Mouse (Mus musculus) midbrain, embryonic 13.5 days (tissue): ENCODE measurements around the gene Il33. TPM values are rescaled to one million over a fixed set of nuclear protein-coding genes. Genes with fewer than 3 reads are reported as not detected.

ENCODE experiments used
- ATAC-seq: fragments of 200-750 bp; cut with Nextera tagmentation; 2 replicates; pipeline ENCODE4 v1.8.0; 2017; ENCODE audit warnings: mild to moderate bottlenecking, moderate TSS enrichment, moderate library complexity
- H3K27ac ChIP-seq: fragments of 300-500 bp; sonication (generic); 2 replicates; pipeline ENCODE4 v1.5.1; 2015; ENCODE audit warnings: inconsistent platforms, mild to moderate bottlenecking, moderate library complexity
- H3K27me3 ChIP-seq: fragments of 300-500 bp; sonication (generic); 2 replicates; pipeline ENCODE4 v1.6.1; 2015; ENCODE audit warnings: mild to moderate bottlenecking, inconsistent platforms
- H3K36me3 ChIP-seq: fragments of 300-500 bp; sonication (generic); 2 replicates; pipeline ENCODE4 v1.6.1; 2015; ENCODE audit warnings: mild to moderate bottlenecking, inconsistent platforms
- H3K4me1 ChIP-seq: fragments of 300-500 bp; sonication (generic); replicated peaks from 2 replicates; pipeline ENCODE4 v1.6.1; 2015; ENCODE audit warnings: inconsistent platforms
- H3K4me2 ChIP-seq: fragments of 300-500 bp; sonication (generic); replicated peaks from 2 replicates; pipeline ENCODE4 v1.6.1; 2015; ENCODE audit warnings: moderate library complexity, mild to moderate bottlenecking, inconsistent platforms
- H3K4me3 ChIP-seq: fragments of 300-500 bp; sonication (generic); replicated peaks from 2 replicates; pipeline ENCODE4 v1.5.1; 2015; ENCODE audit warnings: mild to moderate bottlenecking, inconsistent platforms
- H3K9ac ChIP-seq: fragments of 300-500 bp; sonication (generic); replicated peaks from 2 replicates; pipeline ENCODE4 v1.6.1; 2015; ENCODE audit warnings: mild to moderate bottlenecking, inconsistent platforms
- H3K9me3 ChIP-seq: fragments of 300-500 bp; sonication (generic); 2 replicates; pipeline ENCODE4 v1.6.1; 2016; ENCODE audit warnings: mild to moderate bottlenecking, inconsistent platforms
- WGBS: fragments of 180-500 bp; shearing (Covaris S2); methylation state at CpG from one replicate; pipeline ENCODE4 v1.1.7; 2015; 5-methylcytosine and 5-hydroxymethylcytosine counted together
- polyA plus RNA-seq: library from polyadenylated mRNA; unstranded; fragments of >200 nt; fragmentation: Nextera tagmentation; extraction: Ambion mirVana; gene quantifications from 2 replicates; pipeline ENCODE4 v1.2.1, GENCODE M21; 2015

Il33 gene
- polyA plus RNA-seq, 1 experiment from 2014 or later = 0.22 TPM

- H3K4me3 ChIP-seq = no peak overlapping the region
- no peaks in the 10 kb centered on the region for H3K27me3 ChIP-seq
- 54% methylated on average over 7 of the region's 7 CpGs for WGBS
- H3K9me3 ChIP-seq = peaks cover 7% of the 10 kb centered on the region; the same call in 1 of the 2 replicates
- H3K4me1 ChIP-seq = 0 out of 2 replicates have a peak, but pooled peaks cover 5% of the 10 kb centered on the region
- no peak overlapping the region for H3K27ac ChIP-seq
- H3K4me2 ChIP-seq = no peak overlapping the region
- no peak for ATAC-seq
- H3K9ac ChIP-seq = no peak overlapping the region
- no peaks in the 10 kb centered on the region for H3K36me3 ChIP-seq
Observed at GRCm38 (mm10) chr19:29895047-29895446, 29.9 kb upstream of the Il33 start.

- H3K27me3 ChIP-seq = no peaks in the 10 kb centered on the region
- H3K9ac ChIP-seq = no peak overlapping the region
- 98% methylated on average over 3 of the region's 3 CpGs for WGBS
- no peaks in the 10 kb centered on the region for H3K36me3 ChIP-seq
- H3K9me3 ChIP-seq = peaks cover 9% of the 10 kb centered on the region; the same call in 1 of the 2 replicates
- no peak overlapping the region for H3K27ac ChIP-seq
- 0 out of 2 replicates have a peak, but pooled peaks cover under 1% of the 10 kb centered on the region for H3K4me1 ChIP-seq
- no peak overlapping the region for H3K4me3 ChIP-seq
- H3K4me2 ChIP-seq = no peak overlapping the region
- no peak for ATAC-seq
Observed at GRCm38 (mm10) chr19:29900318-29900717, 24.6 kb upstream of the Il33 start.

GRCm38 (mm10) chr19:29902343-29903070 is 22.4 kb upstream of the Il33 start:
- no peaks in the 10 kb centered on the region for H3K4me1 ChIP-seq
- 75% methylated on average over 4 of the region's 4 CpGs for WGBS
- no peak for ATAC-seq
- H3K9ac ChIP-seq = no peak overlapping the region
- H3K27me3 ChIP-seq = no peaks in the 10 kb centered on the region
- H3K36me3 ChIP-seq = no peaks in the 10 kb centered on the region
- no peak overlapping the region for H3K4me3 ChIP-seq
- no peak overlapping the region for H3K27ac ChIP-seq
- H3K9me3 ChIP-seq = peaks cover 9% of the 10 kb centered on the region; the same call in 1 of the 2 replicates
- H3K4me2 ChIP-seq = no peak overlapping the region

GRCm38 (mm10) chr19:29905896-29906295 is 19.0 kb upstream of the Il33 start:
- ATAC-seq = no peak
- no peak overlapping the region for H3K9ac ChIP-seq

GRCm38 (mm10) chr19:29909166-29909565 is 15.7 kb upstream of the Il33 start:
- no peaks in the 10 kb centered on the region for H3K27me3 ChIP-seq
- no peak overlapping the region for H3K4me2 ChIP-seq
- no peaks in the 10 kb centered on the region for H3K4me1 ChIP-seq
- H3K27ac ChIP-seq = no peak overlapping the region
- ATAC-seq = no peak
- H3K4me3 ChIP-seq = no peak overlapping the region
- H3K9ac ChIP-seq = no peak overlapping the region
- H3K9me3 ChIP-seq = no peaks in the 10 kb centered on the region
- WGBS = 73% methylated on average over 1 of the region's 1 CpGs
- H3K36me3 ChIP-seq = no peaks in the 10 kb centered on the region

More at GRCm38 (mm10) chr19:29905896-29906295, 19.0 kb upstream of the Il33 start:
- Histone ChIP-seq H3K27me3 (no peaks in the 10 kb centered on the region), H3K4me2 (no peak overlapping the region), H3K27ac (no peak overlapping the region), H3K9me3 (no peaks in the 10 kb centered on the region), H3K36me3 (no peaks in the 10 kb centered on the region), H3K4me3 (no peak overlapping the region), H3K4me1 (no peaks in the 10 kb centered on the region)
- 67% methylated on average over 1 of the region's 1 CpGs for WGBS

GRCm38 (mm10) chr19:29911919-29912318 is 13.0 kb upstream of the Il33 start:
- Histone ChIP-seq H3K9ac (no peak overlapping the region), H3K9me3 (no peaks in the 10 kb centered on the region), H3K27ac (no peak overlapping the region), H3K4me3 (no peak overlapping the region), H3K4me2 (no peak overlapping the region), H3K36me3 (no peaks in the 10 kb centered on the region), H3K4me1 (no peaks in the 10 kb centered on the region), H3K27me3 (no peaks in the 10 kb centered on the region)
- no peak for ATAC-seq
- 89% methylated on average over 6 of the region's 6 CpGs for WGBS

- H3K27ac ChIP-seq = no peak overlapping the region
- H3K4me2 ChIP-seq = no peak overlapping the region
- no peaks in the 10 kb centered on the region for H3K27me3 ChIP-seq
- no peak for ATAC-seq
- H3K4me1 ChIP-seq = no peaks in the 10 kb centered on the region
- H3K9ac ChIP-seq = no peak overlapping the region
- no peaks in the 10 kb centered on the region for H3K9me3 ChIP-seq
- WGBS = 83% methylated on average over 5 of the region's 5 CpGs
- no peaks in the 10 kb centered on the region for H3K36me3 ChIP-seq
- no peak overlapping the region for H3K4me3 ChIP-seq
Observed at GRCm38 (mm10) chr19:29917421-29917820, 7.5 kb upstream of the Il33 start.

GRCm38 (mm10) chr19:29926101-29926755 is 1.3 kb downstream of the Il33 start:
- Histone ChIP-seq H3K27me3 (no peaks in the 10 kb centered on the region), H3K4me2 (no peak overlapping the region), H3K27ac (no peak overlapping the region), H3K36me3 (no peaks in the 10 kb centered on the region), H3K9me3 (no peaks in the 10 kb centered on the region), H3K9ac (no peak overlapping the region), H3K4me1 (no peaks in the 10 kb centered on the region), H3K4me3 (no peak overlapping the region)
- WGBS = 75% methylated on average over 12 of the region's 12 CpGs
- ATAC-seq = no peak

GRCm38 (mm10) chr19:29930296-29930695 is 5.4 kb downstream of the Il33 start:
- ATAC-seq = no peak
- 83% methylated on average over 5 of the region's 5 CpGs for WGBS
- H3K27me3 ChIP-seq = no peaks in the 10 kb centered on the region
- no peak overlapping the region for H3K9ac ChIP-seq
- no peaks in the 10 kb centered on the region for H3K9me3 ChIP-seq
- no peak overlapping the region for H3K4me3 ChIP-seq
- H3K27ac ChIP-seq = no peak overlapping the region
- no peaks in the 10 kb centered on the region for H3K36me3 ChIP-seq
- no peak overlapping the region for H3K4me2 ChIP-seq
- H3K4me1 ChIP-seq = no peaks in the 10 kb centered on the region

- H3K27ac ChIP-seq = no peak overlapping the region
- no peak for ATAC-seq
- H3K9ac ChIP-seq = no peak overlapping the region
- no peaks in the 10 kb centered on the region for H3K27me3 ChIP-seq
- H3K36me3 ChIP-seq = no peaks in the 10 kb centered on the region
- H3K4me1 ChIP-seq = no peaks in the 10 kb centered on the region
- H3K9me3 ChIP-seq = no peaks in the 10 kb centered on the region
- H3K4me3 ChIP-seq = no peak overlapping the region
- 66% methylated on average over 8 of the region's 8 CpGs for WGBS
- no peak overlapping the region for H3K4me2 ChIP-seq
Observed at GRCm38 (mm10) chr19:29937445-29937844, 12.5 kb downstream of the Il33 start.

- Histone ChIP-seq H3K9ac (no peak overlapping the region), H3K9me3 (no peaks in the 10 kb centered on the region), H3K4me1 (no peaks in the 10 kb centered on the region), H3K36me3 (no peaks in the 10 kb centered on the region), H3K4me3 (no peak overlapping the region), H3K4me2 (no peak overlapping the region), H3K27ac (no peak overlapping the region), H3K27me3 (no peaks in the 10 kb centered on the region)
- ATAC-seq = no peak
- 72% methylated on average over 6 of the region's 6 CpGs for WGBS
Observed at GRCm38 (mm10) chr19:29940239-29940638, 15.3 kb downstream of the Il33 start.

GRCm38 (mm10) chr19:29941208-29941607 is 16.3 kb downstream of the Il33 start:
- ATAC-seq = no peak
- no peaks in the 10 kb centered on the region for H3K27me3 ChIP-seq
- H3K9ac ChIP-seq = no peak overlapping the region
- 83% methylated on average over 7 of the region's 7 CpGs for WGBS
- no peak overlapping the region for H3K4me2 ChIP-seq
- H3K27ac ChIP-seq = no peak overlapping the region
- peaks cover 8% of the 10 kb centered on the region for H3K4me1 ChIP-seq
- H3K36me3 ChIP-seq = no peaks in the 10 kb centered on the region
- no peak overlapping the region for H3K4me3 ChIP-seq
- no peaks in the 10 kb centered on the region for H3K9me3 ChIP-seq
